Mouse (Mus musculus): ENCODE data around the gene Ugt1a6b. TPM values are rescaled to one million over a fixed set of nuclear protein-coding genes. Genes with fewer than 3 reads are reported as not detected.
"Not testable (repeated sequence)": the region's sequence is repeated elsewhere in the genome, so short reads cannot be mapped to it uniquely, and the experiment has no call there.

Ugt1a6b gene
- total RNA-seq, 1 experiment = 0.13 TPM

GRCm38 (mm10) chr1:88104667-88105430 lies 1.8 kb downstream of the Ugt1a6b start:
- no peak for DNase-seq (ENCODE audit: low read depth, low spot score)
- H3K9ac ChIP-seq (ENCODE audit: insufficient read depth, low read depth, low read length, poor library complexity, severe bottlenecking) = no peak overlapping the region
- H3K9me3 ChIP-seq (ENCODE audit: control insufficient read depth, insufficient read depth, low read depth, low read length) = no peaks in the 10 kb centered on the region
- H3K36me3 ChIP-seq (ENCODE audit: control insufficient read depth, insufficient read depth, low read length, poor library complexity, severe bottlenecking) = no peaks in the 10 kb centered on the region
- in situ Hi-C loops (cut with MboI; ENCODE audit: low sequenced_read_pairs in 2 of 2, unreplicated experiment in 2 of 2) = no loop called here
- H3K4me1 ChIP-seq (ENCODE audit: control insufficient read depth in 2 of 2, insufficient read depth in 2 of 2, low read length in 2 of 2, poor library complexity in 1 of 2) = no peaks in the 10 kb centered on the region; a peak in 1 of 4 replicates
- TF ChIP-seq ZC3H11A (IDR thresholded peaks at IDR 0.05; ENCODE audit: borderline replicate concordance, low read depth, low read length) = no peak
- TF ChIP-seq MAFK (IDR thresholded peaks at IDR 0.05; ENCODE audit: insufficient read depth, low read depth, low read length) = no peak
- TF ChIP-seq ZNF384 (IDR thresholded peaks at IDR 0.05; ENCODE audit: low read depth, low read length) = no peak
- no peak for TF ChIP-seq CHD2 (IDR thresholded peaks at IDR 0.05; ENCODE audit: low read depth, low read length)
- no peak for TF ChIP-seq HCFC1 (IDR thresholded peaks at IDR 0.05; ENCODE audit: borderline replicate concordance, insufficient read depth, low read length)
- H3K4me3 ChIP-seq (ENCODE audit: insufficient read depth in 1 of 2, low read depth in 1 of 2, low read length in 2 of 2, poor library complexity in 1 of 2, severe bottlenecking in 1 of 2) = no peak overlapping the region
- H3K27ac ChIP-seq (ENCODE audit: insufficient read depth, low read depth, low read length, poor library complexity, severe bottlenecking) = no peak overlapping the region

DNA sequence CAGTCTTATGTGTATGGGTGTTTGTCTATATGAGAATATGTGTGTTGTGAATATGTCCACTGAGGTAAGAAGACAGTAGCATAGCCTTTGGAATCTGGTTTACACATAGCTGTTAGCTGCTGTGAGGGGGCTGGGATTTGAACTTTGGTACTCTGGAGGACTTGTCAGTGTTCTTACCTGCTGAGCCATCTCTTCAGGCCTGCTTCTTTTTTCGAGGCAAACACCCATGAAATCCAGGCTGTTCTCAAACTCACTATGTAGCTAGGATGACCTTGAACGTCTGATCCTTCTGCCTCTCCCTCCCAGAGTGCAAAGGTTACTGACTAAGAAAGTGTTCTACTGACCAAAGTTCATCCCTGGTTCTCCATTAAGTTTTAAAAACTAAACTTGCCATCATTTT lies 2.6 kb downstream of the Ugt1a6b start:
- H3K4me1 ChIP-seq (ENCODE audit: control insufficient read depth in 2 of 2, insufficient read depth in 2 of 2, low read length in 2 of 2, poor library complexity in 1 of 2) = no peaks in the 10 kb centered on the region; a peak in 1 of 4 replicates
- TF ChIP-seq MAFK (IDR thresholded peaks at IDR 0.05; ENCODE audit: insufficient read depth, low read depth, low read length) (no peak), ZNF384 (IDR thresholded peaks at IDR 0.05; ENCODE audit: low read depth, low read length) (no peak), ZC3H11A (IDR thresholded peaks at IDR 0.05; ENCODE audit: borderline replicate concordance, low read depth, low read length) (no peak), HCFC1 (IDR thresholded peaks at IDR 0.05; ENCODE audit: borderline replicate concordance, insufficient read depth, low read length) (no peak), CHD2 (IDR thresholded peaks at IDR 0.05; ENCODE audit: low read depth, low read length) (no peak)
- DNase-seq (ENCODE audit: low read depth, low spot score) = no peak

DNA sequence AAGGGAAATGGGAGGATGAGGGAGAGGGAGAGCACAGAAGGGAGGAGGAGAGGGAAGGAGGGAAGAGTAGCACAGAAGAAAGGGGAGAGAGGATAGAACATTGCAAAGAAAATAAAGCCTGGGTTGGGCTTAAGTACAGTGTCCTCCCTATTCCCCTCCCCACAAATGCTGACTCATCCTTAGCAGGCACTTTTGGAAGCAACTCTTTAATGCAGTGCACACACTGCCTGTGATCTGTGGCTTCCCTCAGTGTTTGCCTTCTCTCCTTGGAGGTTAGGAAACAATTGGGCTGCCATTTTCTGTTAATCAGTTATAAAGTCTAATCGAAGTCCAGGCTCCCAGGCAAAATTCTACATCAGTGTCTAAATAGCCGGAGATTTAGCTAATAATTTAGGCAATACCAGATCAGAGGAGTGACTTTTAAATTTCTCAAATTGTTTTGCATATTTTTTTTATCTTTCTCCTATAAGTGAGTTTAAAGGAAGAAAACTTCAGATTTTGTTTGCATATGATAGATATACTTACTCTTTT lies 6.0 kb downstream of the Ugt1a6b start:
- in situ Hi-C loops (cut with MboI; ENCODE audit: low sequenced_read_pairs in 2 of 2, unreplicated experiment in 2 of 2) = not testable (repeated sequence)

More for the DNA sequence above, 2.6 kb downstream of the Ugt1a6b start:
- Histone ChIP-seq H3K9me3 (ENCODE audit: control insufficient read depth, insufficient read depth, low read depth, low read length) (no peaks in the 10 kb centered on the region; the same call in 1 of the 2 replicates), H3K9ac (ENCODE audit: insufficient read depth, low read depth, low read length, poor library complexity, severe bottlenecking) (no peak overlapping the region), H3K4me3 (ENCODE audit: insufficient read depth in 1 of 2, low read depth in 1 of 2, low read length in 2 of 2, poor library complexity in 1 of 2, severe bottlenecking in 1 of 2) (no peak overlapping the region), H3K36me3 (ENCODE audit: control insufficient read depth, insufficient read depth, low read length, poor library complexity, severe bottlenecking) (no peaks in the 10 kb centered on the region), H3K27ac (ENCODE audit: insufficient read depth, low read depth, low read length, poor library complexity, severe bottlenecking) (no peak overlapping the region)
- in situ Hi-C loops (cut with MboI; ENCODE audit: low sequenced_read_pairs in 2 of 2, unreplicated experiment in 2 of 2) = no loop called here

DNA sequence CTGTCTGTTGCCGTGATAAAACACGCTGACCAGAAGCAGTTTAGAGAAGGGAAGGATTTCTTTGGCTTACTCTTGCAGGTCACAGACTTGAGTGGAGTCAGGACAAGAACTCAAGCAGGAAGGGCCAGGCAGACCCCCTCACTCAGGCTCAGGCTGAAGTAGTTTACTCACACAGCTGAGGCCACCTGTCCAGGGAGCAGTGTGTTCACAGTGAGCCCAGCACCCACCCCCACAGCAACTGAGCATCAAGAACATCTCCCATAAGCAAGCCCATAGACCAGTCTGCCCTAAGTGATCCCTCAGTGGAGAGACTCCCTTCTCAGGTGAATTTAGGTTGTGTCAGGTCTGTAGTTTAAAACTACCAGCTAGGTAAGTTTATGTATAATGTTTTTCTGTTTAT lies 6.6 kb downstream of the Ugt1a6b start:
- H3K4me3 ChIP-seq (ENCODE audit: insufficient read depth in 1 of 2, low read depth in 1 of 2, low read length in 2 of 2, poor library complexity in 1 of 2, severe bottlenecking in 1 of 2); DNase-seq (ENCODE audit: low read depth, low spot score); H3K9me3 ChIP-seq (ENCODE audit: control insufficient read depth, insufficient read depth, low read depth, low read length); H3K36me3 ChIP-seq (ENCODE audit: control insufficient read depth, insufficient read depth, low read length, poor library complexity, severe bottlenecking); in situ Hi-C loops (cut with MboI; ENCODE audit: low sequenced_read_pairs in 2 of 2, unreplicated experiment in 2 of 2); H3K9ac ChIP-seq (ENCODE audit: insufficient read depth, low read depth, low read length, poor library complexity, severe bottlenecking); H3K27ac ChIP-seq (ENCODE audit: insufficient read depth, low read depth, low read length, poor library complexity, severe bottlenecking); H3K4me1 ChIP-seq (ENCODE audit: control insufficient read depth in 2 of 2, insufficient read depth in 2 of 2, low read length in 2 of 2, poor library complexity in 1 of 2): not testable (repeated sequence)

More for the DNA sequence above, 6.0 kb downstream of the Ugt1a6b start:
- not testable (repeated sequence) for H3K9me3 ChIP-seq (ENCODE audit: control insufficient read depth, insufficient read depth, low read depth, low read length); H3K4me1 ChIP-seq (ENCODE audit: control insufficient read depth in 2 of 2, insufficient read depth in 2 of 2, low read length in 2 of 2, poor library complexity in 1 of 2); H3K36me3 ChIP-seq (ENCODE audit: control insufficient read depth, insufficient read depth, low read length, poor library complexity, severe bottlenecking); H3K9ac ChIP-seq (ENCODE audit: insufficient read depth, low read depth, low read length, poor library complexity, severe bottlenecking); H3K27ac ChIP-seq (ENCODE audit: insufficient read depth, low read depth, low read length, poor library complexity, severe bottlenecking); DNase-seq (ENCODE audit: low read depth, low spot score); H3K4me3 ChIP-seq (ENCODE audit: insufficient read depth in 1 of 2, low read depth in 1 of 2, low read length in 2 of 2, poor library complexity in 1 of 2, severe bottlenecking in 1 of 2)

DNA sequence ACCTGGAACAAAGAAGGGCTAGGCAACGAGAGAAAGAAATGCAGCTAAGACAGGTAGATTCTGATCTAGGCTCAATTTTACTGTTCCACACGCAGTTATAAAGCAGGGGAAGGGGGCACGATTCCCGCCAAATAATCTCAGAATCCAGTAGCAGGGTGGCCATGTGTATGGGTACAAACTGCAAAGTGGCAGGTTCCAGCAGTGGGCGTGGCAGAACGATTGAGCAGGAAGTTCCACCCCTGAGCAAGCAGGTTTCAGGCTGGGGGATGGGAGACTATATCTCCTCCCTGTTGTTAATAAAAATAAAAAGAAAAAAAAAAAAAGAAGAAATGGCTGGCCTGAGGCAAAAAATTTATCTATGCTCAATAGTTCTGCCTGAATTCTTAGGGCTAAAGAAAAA lies 9.7 kb downstream of the Ugt1a6b start:
- DNase-seq (ENCODE audit: low read depth, low spot score); H3K27ac ChIP-seq (ENCODE audit: insufficient read depth, low read depth, low read length, poor library complexity, severe bottlenecking); in situ Hi-C loops (cut with MboI; ENCODE audit: low sequenced_read_pairs in 2 of 2, unreplicated experiment in 2 of 2); H3K9ac ChIP-seq (ENCODE audit: insufficient read depth, low read depth, low read length, poor library complexity, severe bottlenecking); H3K9me3 ChIP-seq (ENCODE audit: control insufficient read depth, insufficient read depth, low read depth, low read length); H3K4me1 ChIP-seq (ENCODE audit: control insufficient read depth in 2 of 2, insufficient read depth in 2 of 2, low read length in 2 of 2, poor library complexity in 1 of 2); H3K4me3 ChIP-seq (ENCODE audit: insufficient read depth in 1 of 2, low read depth in 1 of 2, low read length in 2 of 2, poor library complexity in 1 of 2, severe bottlenecking in 1 of 2); H3K36me3 ChIP-seq (ENCODE audit: control insufficient read depth, insufficient read depth, low read length, poor library complexity, severe bottlenecking): not testable (repeated sequence)

DNA sequence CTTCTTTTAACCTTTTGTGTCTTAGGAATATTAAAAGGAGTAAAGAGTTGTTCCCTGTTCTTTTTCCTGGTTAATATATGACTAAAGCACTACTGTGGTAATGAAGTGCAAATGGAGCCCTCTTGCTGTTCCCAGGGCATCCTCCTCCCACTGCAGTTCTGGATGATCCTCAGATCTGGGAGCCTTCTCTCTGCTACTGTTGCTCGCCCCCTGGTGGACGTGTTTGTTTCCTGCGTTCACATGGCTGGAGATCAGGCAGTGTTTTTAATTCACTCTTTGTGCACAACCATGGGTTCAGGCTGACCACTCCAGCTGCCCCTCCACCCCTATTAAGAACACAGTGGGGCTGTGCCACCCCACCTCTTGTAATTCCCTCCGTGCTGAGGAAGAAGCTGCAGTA lies 17.5 kb downstream of the Ugt1a6b start:
- H3K27ac ChIP-seq (ENCODE audit: insufficient read depth, low read depth, low read length, poor library complexity, severe bottlenecking); H3K36me3 ChIP-seq (ENCODE audit: control insufficient read depth, insufficient read depth, low read length, poor library complexity, severe bottlenecking); in situ Hi-C loops (cut with MboI; ENCODE audit: low sequenced_read_pairs in 2 of 2, unreplicated experiment in 2 of 2); H3K9me3 ChIP-seq (ENCODE audit: control insufficient read depth, insufficient read depth, low read depth, low read length); H3K9ac ChIP-seq (ENCODE audit: insufficient read depth, low read depth, low read length, poor library complexity, severe bottlenecking); DNase-seq (ENCODE audit: low read depth, low spot score); H3K4me1 ChIP-seq (ENCODE audit: control insufficient read depth in 2 of 2, insufficient read depth in 2 of 2, low read length in 2 of 2, poor library complexity in 1 of 2); H3K4me3 ChIP-seq (ENCODE audit: insufficient read depth in 1 of 2, low read depth in 1 of 2, low read length in 2 of 2, poor library complexity in 1 of 2, severe bottlenecking in 1 of 2): not testable (repeated sequence)

DNA sequence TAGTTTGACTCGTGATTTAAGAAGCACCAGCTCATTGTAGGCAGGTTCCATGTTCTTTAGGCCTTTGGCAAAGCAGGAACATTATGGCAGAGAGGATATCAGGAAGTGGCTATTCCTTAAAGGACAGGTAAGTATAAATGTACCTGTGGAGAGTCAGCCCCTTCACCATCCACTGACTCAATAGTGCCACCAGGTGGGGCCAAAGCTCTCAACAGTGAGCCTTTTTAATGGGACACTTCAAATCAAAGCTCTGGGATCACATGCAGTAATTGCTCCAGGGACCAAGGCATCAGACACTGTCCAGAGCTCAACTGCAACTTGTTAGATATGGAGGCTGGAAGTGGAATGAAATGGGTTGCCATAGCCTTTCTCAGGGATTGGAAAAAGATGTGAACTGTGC lies 18.5 kb downstream of the Ugt1a6b start:
- H3K4me1 ChIP-seq (ENCODE audit: control insufficient read depth in 2 of 2, insufficient read depth in 2 of 2, low read length in 2 of 2, poor library complexity in 1 of 2); H3K36me3 ChIP-seq (ENCODE audit: control insufficient read depth, insufficient read depth, low read length, poor library complexity, severe bottlenecking); in situ Hi-C loops (cut with MboI; ENCODE audit: low sequenced_read_pairs in 2 of 2, unreplicated experiment in 2 of 2); H3K27ac ChIP-seq (ENCODE audit: insufficient read depth, low read depth, low read length, poor library complexity, severe bottlenecking); H3K9ac ChIP-seq (ENCODE audit: insufficient read depth, low read depth, low read length, poor library complexity, severe bottlenecking); DNase-seq (ENCODE audit: low read depth, low spot score); H3K9me3 ChIP-seq (ENCODE audit: control insufficient read depth, insufficient read depth, low read depth, low read length); H3K4me3 ChIP-seq (ENCODE audit: insufficient read depth in 1 of 2, low read depth in 1 of 2, low read length in 2 of 2, poor library complexity in 1 of 2, severe bottlenecking in 1 of 2): not testable (repeated sequence)
